Mouse (Mus musculus) induced T-regulatory cell, adult 2 months (primary cell): ENCODE measurements at regions not wholly inside any gene's neighbourhood (a gene's known extent, or its start where the extent isn't known, plus 50 kb on each side); places are given as distances from the start of the nearest gene placed in this dataset.

Experiments used
- DNase-seq: peaks from one replicate; pipeline ENCODE4 v3.0.0-alpha.2; 2012; ENCODE audit warnings: low read depth

GRCm38 (mm10) chr12:39593781-39594180 is 444.0 kb downstream of the Arl4a start:
- peak; percentile 17 for DNase-seq

- no peak for DNase-seq
Measured at GRCm38 (mm10) chr12:39587204-39587909, 450.5 kb downstream of the Arl4a start.

- no peak for DNase-seq
Measured at GRCm38 (mm10) chr12:39586163-39586562, 451.7 kb downstream of the Arl4a start.

- no peak for DNase-seq
Measured at GRCm38 (mm10) chr12:39577610-39578009, 460.2 kb downstream of the Arl4a start.

- no peak for DNase-seq
Measured at GRCm38 (mm10) chr12:39572802-39573201, 465.0 kb downstream of the Arl4a start.

- no peak for DNase-seq
Measured at GRCm38 (mm10) chr12:39572147-39572546, 465.7 kb downstream of the Arl4a start.

GRCm38 (mm10) chr12:39560734-39561446 is 476.9 kb downstream of the Arl4a start:
- no peak for DNase-seq

GRCm38 (mm10) chr12:39558491-39558890 is 479.3 kb downstream of the Arl4a start:
- peak; percentile 13 for DNase-seq

GRCm38 (mm10) chr12:39536326-39536725 is 501.5 kb downstream of the Arl4a start:
- DNase-seq, result no peak

GRCm38 (mm10) chr12:39528121-39528520 is 509.7 kb downstream of the Arl4a start:
- no peak for DNase-seq

GRCm38 (mm10) chr12:39527216-39527600 is 510.6 kb downstream of the Arl4a start:
- DNase-seq, result no peak

- no peak for DNase-seq
Measured at GRCm38 (mm10) chr12:39526535-39527215, 511.1 kb downstream of the Arl4a start.

GRCm38 (mm10) chr12:39515690-39516089 is 522.1 kb downstream of the Arl4a start:
- DNase-seq, result no peak

GRCm38 (mm10) chr12:39510855-39511254 is 527.0 kb downstream of the Arl4a start:
- DNase-seq, result no peak

- peak; percentile 75 for DNase-seq
Measured at GRCm38 (mm10) chr12:39510073-39510812, 527.6 kb downstream of the Arl4a start.

- DNase-seq, result peak; percentile 45
Measured at GRCm38 (mm10) chr12:39496203-39496602, 541.6 kb downstream of the Arl4a start.

- DNase-seq, result no peak
Measured at GRCm38 (mm10) chr12:39493578-39494218, 544.1 kb downstream of the Arl4a start.

GRCm38 (mm10) chr12:39493114-39493513 is 544.7 kb downstream of the Arl4a start:
- DNase-seq, result no peak

GRCm38 (mm10) chr12:39472984-39473383 is 564.8 kb downstream of the Arl4a start:
- DNase-seq, result no peak
